Mouse (Mus musculus): ENCODE results near the gene Nup50.

DNA sequence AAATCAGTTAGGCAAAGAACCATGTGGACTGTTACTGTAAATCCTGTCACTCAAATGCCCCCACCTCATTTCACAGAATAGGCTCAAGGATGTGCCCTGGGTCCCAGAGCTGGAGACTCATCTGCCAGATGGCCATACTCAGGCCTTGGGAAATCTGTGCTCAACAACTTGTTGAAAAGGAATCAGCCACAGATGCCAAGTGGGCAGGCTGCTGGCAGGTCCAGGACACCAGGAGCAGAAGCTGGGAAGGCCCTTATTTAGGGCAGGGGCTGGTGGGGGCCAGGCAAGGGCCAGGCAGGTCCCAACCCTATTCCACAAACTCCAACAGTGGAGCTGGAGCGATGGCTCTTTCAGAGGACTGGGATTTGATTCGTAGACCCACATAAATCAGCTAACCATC, 39.3 kb downstream of the Nup50 start:
- no peak for TF ChIP-seq CTCF (IDR thresholded peaks at IDR 0.05; ENCODE audit: insufficient read depth, low read length)
- TF ChIP-seq POLR2A (IDR thresholded peaks at IDR 0.05; ENCODE audit: borderline replicate concordance, extremely low read depth, low read depth, low read length), result no peak

Data from lung, adult 2 months (tissue).